Mouse (Mus musculus): ENCODE results near the gene Ccdc149. TPM values are rescaled to one million over a fixed set of nuclear protein-coding genes. Genes with fewer than 3 reads are reported as not detected.

Gene Ccdc149
- total and polyA plus RNA-seq, 3 experiments, result 3.0 to 7.4 (median 7.2) TPM

- intact Hi-C loops (cut with DNase I), result no loop called here
- peak overlapping the region; percentile 57 for H3K27ac ChIP-seq
- H3K4me1 ChIP-seq (ENCODE audit: control insufficient read depth, insufficient read depth, low read length), result peaks cover 8% of the 10 kb centered on the region
- H3K4me3 ChIP-seq, result no peak overlapping the region
- 62% methylated on average over 2 of the region's 2 CpGs for WGBS
- no peak overlapping the region for H3K9ac ChIP-seq (ENCODE audit: low read depth, low read length)
- H3K27me3 ChIP-seq (ENCODE audit: control insufficient read depth, insufficient read depth, low read length), result no peaks in the 10 kb centered on the region
- H3K79me2 ChIP-seq (replicated peaks; ENCODE audit: control insufficient read depth, insufficient read depth, low read length), result no peaks in the 10 kb centered on the region
- no peak for DNase-seq
- no peaks in the 10 kb centered on the region for H3K36me3 ChIP-seq (ENCODE audit: control insufficient read depth, insufficient read depth, low read length)
- TF ChIP-seq CTCF (IDR thresholded peaks at IDR 0.05) (no peak), POLR2A (IDR thresholded peaks at IDR 0.05; ENCODE audit: insufficient read depth, low read depth, low read length) (no peak), EP300 (IDR thresholded peaks at IDR 0.05; ENCODE audit: insufficient read depth, low read depth, low read length) (no peak)
These were observed 119.8 kb downstream of the Ccdc149 start for GRCm38 (mm10) chr5:52351561-52351960.

GRCm38 (mm10) chr5:52350451-52350850 is 120.9 kb downstream of the Ccdc149 start:
- Histone ChIP-seq H3K36me3 (ENCODE audit: control insufficient read depth, insufficient read depth, low read length) (no peaks in the 10 kb centered on the region), H3K27ac (peak overlapping the region; percentile 57), H3K4me3 (no peak overlapping the region), H3K27me3 (ENCODE audit: control insufficient read depth, insufficient read depth, low read length) (no peaks in the 10 kb centered on the region), H3K9ac (ENCODE audit: low read depth, low read length) (no peak overlapping the region), H3K4me1 (ENCODE audit: control insufficient read depth, insufficient read depth, low read length) (peaks cover 8% of the 10 kb centered on the region), H3K79me2 (replicated peaks; ENCODE audit: control insufficient read depth, insufficient read depth, low read length) (no peaks in the 10 kb centered on the region)
- intact Hi-C loops (cut with DNase I), result no loop called here
- 54% methylated on average over 2 of the region's 2 CpGs for WGBS
- TF ChIP-seq CTCF (IDR thresholded peaks at IDR 0.05) (no peak), POLR2A (IDR thresholded peaks at IDR 0.05; ENCODE audit: insufficient read depth, low read depth, low read length) (no peak), EP300 (IDR thresholded peaks at IDR 0.05; ENCODE audit: insufficient read depth, low read depth, low read length) (no peak)
- no peak for DNase-seq

GRCm38 (mm10) chr5:52346890-52347289 is 124.4 kb downstream of the Ccdc149 start:
- Histone ChIP-seq H3K4me3 (no peak overlapping the region), H3K9ac (ENCODE audit: low read depth, low read length) (no peak overlapping the region), H3K27ac (peak overlapping the region; percentile 26; the same call in 1 of the 2 replicates), H3K36me3 (ENCODE audit: control insufficient read depth, insufficient read depth, low read length) (no peaks in the 10 kb centered on the region), H3K79me2 (replicated peaks; ENCODE audit: control insufficient read depth, insufficient read depth, low read length) (no peaks in the 10 kb centered on the region), H3K27me3 (ENCODE audit: control insufficient read depth, insufficient read depth, low read length) (no peaks in the 10 kb centered on the region), H3K4me1 (ENCODE audit: control insufficient read depth, insufficient read depth, low read length) (peaks cover 6% of the 10 kb centered on the region)
- intact Hi-C loops (cut with DNase I), result no loop called here
- no peak for TF ChIP-seq CTCF (IDR thresholded peaks at IDR 0.05)
- no peak for TF ChIP-seq POLR2A (IDR thresholded peaks at IDR 0.05; ENCODE audit: insufficient read depth, low read depth, low read length)
- DNase-seq, result no peak
- 71% methylated on average over 2 of the region's 2 CpGs for WGBS

GRCm38 (mm10) chr5:52339134-52339533 is 132.2 kb downstream of the Ccdc149 start:
- H3K79me2 ChIP-seq (replicated peaks; ENCODE audit: control insufficient read depth, insufficient read depth, low read length), result no peaks in the 10 kb centered on the region
- WGBS, result 67% methylated on average over 2 of the region's 2 CpGs
- no peak overlapping the region for H3K4me3 ChIP-seq
- peaks cover 1% of the 10 kb centered on the region; the same call in 1 of the 2 replicates for H3K4me1 ChIP-seq (ENCODE audit: control insufficient read depth, insufficient read depth, low read length)
- no peaks in the 10 kb centered on the region for H3K27me3 ChIP-seq (ENCODE audit: control insufficient read depth, insufficient read depth, low read length)
- H3K9ac ChIP-seq (ENCODE audit: low read depth, low read length), result no peak overlapping the region
- no peaks in the 10 kb centered on the region for H3K36me3 ChIP-seq (ENCODE audit: control insufficient read depth, insufficient read depth, low read length)
- H3K27ac ChIP-seq, result no peak overlapping the region
- intact Hi-C loops (cut with DNase I), result no loop called here
- TF ChIP-seq EP300 (IDR thresholded peaks at IDR 0.05; ENCODE audit: insufficient read depth, low read depth, low read length) (no peak), POLR2A (IDR thresholded peaks at IDR 0.05; ENCODE audit: insufficient read depth, low read depth, low read length) (no peak), CTCF (IDR thresholded peaks at IDR 0.05) (no peak)
- no peak for DNase-seq

- Histone ChIP-seq H3K79me2 (replicated peaks; ENCODE audit: control insufficient read depth, insufficient read depth, low read length) (no peaks in the 10 kb centered on the region), H3K4me3 (no peak overlapping the region), H3K27ac (no peak overlapping the region), H3K36me3 (ENCODE audit: control insufficient read depth, insufficient read depth, low read length) (no peaks in the 10 kb centered on the region), H3K9ac (ENCODE audit: low read depth, low read length) (no peak overlapping the region), H3K27me3 (ENCODE audit: control insufficient read depth, insufficient read depth, low read length) (no peaks in the 10 kb centered on the region), H3K4me1 (ENCODE audit: control insufficient read depth, insufficient read depth, low read length) (no peaks in the 10 kb centered on the region)
- TF ChIP-seq POLR2A (IDR thresholded peaks at IDR 0.05; ENCODE audit: insufficient read depth, low read depth, low read length) (no peak), EP300 (IDR thresholded peaks at IDR 0.05; ENCODE audit: insufficient read depth, low read depth, low read length) (no peak), CTCF (IDR thresholded peaks at IDR 0.05) (no peak)
- DNase-seq, result no peak
- intact Hi-C loops (cut with DNase I), result no loop called here
- WGBS, result 50% methylated on average over 3 of the region's 3 CpGs
These were observed 135.7 kb downstream of the Ccdc149 start for GRCm38 (mm10) chr5:52335590-52335989.

- H3K36me3 ChIP-seq (ENCODE audit: control insufficient read depth, insufficient read depth, low read length), result no peaks in the 10 kb centered on the region
- no peak overlapping the region for H3K27ac ChIP-seq
- no peaks in the 10 kb centered on the region for H3K27me3 ChIP-seq (ENCODE audit: control insufficient read depth, insufficient read depth, low read length)
- 46% methylated on average over 8 of the region's 8 CpGs for WGBS
- TF ChIP-seq EP300 (IDR thresholded peaks at IDR 0.05; ENCODE audit: insufficient read depth, low read depth, low read length) (no peak), CTCF (IDR thresholded peaks at IDR 0.05) (no peak), POLR2A (IDR thresholded peaks at IDR 0.05; ENCODE audit: insufficient read depth, low read depth, low read length) (no peak)
- H3K79me2 ChIP-seq (replicated peaks; ENCODE audit: control insufficient read depth, insufficient read depth, low read length), result no peaks in the 10 kb centered on the region
- H3K4me1 ChIP-seq (ENCODE audit: control insufficient read depth, insufficient read depth, low read length), result no peaks in the 10 kb centered on the region
- H3K4me3 ChIP-seq, result no peak overlapping the region
- DNase-seq, result no peak
- H3K9ac ChIP-seq (ENCODE audit: low read depth, low read length), result no peak overlapping the region
- intact Hi-C loops (cut with DNase I), result no loop called here
These were observed 139.2 kb downstream of the Ccdc149 start for GRCm38 (mm10) chr5:52332120-52332519.

Other genes starting within 250 kb of the Ccdc149 start
- gene Sod3, start 107.7 kb downstream of the Ccdc149 start, total RNA-seq (2021), result 10 to 100 TPM; 14.8 to 15.1 TPM
- gene Sod3, start 107.7 kb downstream of the Ccdc149 start, polyA plus RNA-seq (2012; rRNA removed), result 31.4 and 42.8 TPM in 2 replicates
- gene Lgi2, start 94.9 kb upstream of the Ccdc149 start, total RNA-seq (2021), result under 1 TPM; 0.32 to 0.39 TPM
- 0.79 and 0.88 TPM in 2 replicates for gene Lgi2, start 94.9 kb upstream of the Ccdc149 start, polyA plus RNA-seq (2012; rRNA removed)
- 1 to 10 TPM; 5.2 to 6.1 TPM for gene Sepsecs, start 198.2 kb upstream of the Ccdc149 start, total RNA-seq (2021)
- gene Sepsecs, start 198.2 kb upstream of the Ccdc149 start, polyA plus RNA-seq (2012; rRNA removed), result 3.0 and 5.6 TPM in 2 replicates

Data from heart, adult 2 months (tissue).